In genomic region chr2:165310818-165311425, GRCm38 (mm10) we compare ENCODE assay signal across 19 mouse cellular contexts. TPM values are rescaled to one million over a fixed set of nuclear protein-coding genes. Genes with fewer than 3 reads are reported as not detected.
DNase-seq lines count a peak whose midpoint lies in the region; ATAC-seq lines count a peak whose summit lies in the region.
"Had no signal": no experiment of that assay in that cellular context is flagged by ENCODE, and none has a peak within 500 bp of the region (broad histone marks: within the 10 kb centered on the region; RNA-seq: fewer than 3 reads in every experiment).

No protein-coding gene starts in this region.

- 34% methylated on average over 13 of the region's 13 CpGs for WGBS in midbrain, embryonic 11.5 days
- 38% methylated on average over 13 of the region's 13 CpGs for WGBS in midbrain, embryonic 10.5 days
- 33% methylated on average over 13 of the region's 13 CpGs for WGBS in forebrain, embryonic 10.5 days
- WGBS in hindbrain, embryonic 13.5 days = 53% methylated on average over 13 of the region's 13 CpGs
- 30% methylated on average over 13 of the region's 13 CpGs for WGBS in midbrain, embryonic 15.5 days

- H3K4me1 ChIP-seq in midbrain, embryonic 11.5 days (ENCODE audit: control insufficient read depth, insufficient read depth, low read length) = peaks cover 31% of the 10 kb centered on the region
- peaks cover 73% of the 10 kb centered on the region for H3K4me1 ChIP-seq in midbrain, embryonic 10.5 days
- peaks cover 74% of the 10 kb centered on the region for H3K4me1 ChIP-seq in forebrain, embryonic 10.5 days
- H3K4me1 ChIP-seq in hindbrain, embryonic 13.5 days (replicated peaks) = peaks cover 58% of the 10 kb centered on the region
- H3K4me1 ChIP-seq in midbrain, embryonic 15.5 days = peaks cover 31% of the 10 kb centered on the region

- H3K4me2 ChIP-seq in midbrain, embryonic 11.5 days = no peak overlapping the region
- no peak overlapping the region for H3K4me2 ChIP-seq in hindbrain, embryonic 13.5 days
- no peak overlapping the region for H3K4me2 ChIP-seq in midbrain, embryonic 15.5 days

- peaks cover 9% of the 10 kb centered on the region for H3K36me3 ChIP-seq in midbrain, embryonic 11.5 days (ENCODE audit: control insufficient read depth, insufficient read depth, low read length)
- peaks cover 95% of the 10 kb centered on the region for H3K36me3 ChIP-seq in midbrain, embryonic 10.5 days
- H3K36me3 ChIP-seq in forebrain, embryonic 10.5 days (replicated peaks) = peaks cover 91% of the 10 kb centered on the region
- H3K36me3 ChIP-seq in hindbrain, embryonic 13.5 days = peaks cover 81% of the 10 kb centered on the region
- peaks cover 16% of the 10 kb centered on the region; the same call in 1 of the 2 replicates for H3K36me3 ChIP-seq in midbrain, embryonic 15.5 days (replicated peaks)

- no peak overlapping the region for H3K27ac ChIP-seq in midbrain, embryonic 11.5 days (ENCODE audit: low read depth, low read length)
- H3K27ac ChIP-seq in midbrain, embryonic 10.5 days (replicated peaks) = no peak overlapping the region
- H3K27ac ChIP-seq in forebrain, embryonic 10.5 days = peak overlapping the region; percentile 21; the same call in 1 of the 2 replicates
- H3K27ac ChIP-seq in hindbrain, embryonic 13.5 days = peak overlapping the region; percentile 70
- peak overlapping the region; percentile 46 for H3K27ac ChIP-seq in midbrain, embryonic 15.5 days
- H3K27ac ChIP-seq: left cerebral cortex, adult 2 months had no signal

- peaks cover 15% of the 10 kb centered on the region for H3K27me3 ChIP-seq in midbrain, embryonic 11.5 days (ENCODE audit: control insufficient read depth, insufficient read depth, low read length)
- peaks cover 66% of the 10 kb centered on the region for H3K27me3 ChIP-seq in midbrain, embryonic 10.5 days (ENCODE audit: low read depth, poor library complexity, severe bottlenecking)
- H3K27me3 ChIP-seq in forebrain, embryonic 10.5 days (ENCODE audit: poor library complexity, severe bottlenecking) = peaks cover 72% of the 10 kb centered on the region
- H3K27me3 ChIP-seq in hindbrain, embryonic 13.5 days = 0 out of 2 replicates have a peak, but pooled peaks cover 6% of the 10 kb centered on the region
- no peaks in the 10 kb centered on the region for H3K27me3 ChIP-seq in midbrain, embryonic 15.5 days (replicated peaks)

- H3K9ac ChIP-seq in midbrain, embryonic 11.5 days (ENCODE audit: low read length) = no peak overlapping the region
- H3K9ac ChIP-seq in hindbrain, embryonic 13.5 days = peak overlapping the region; percentile 49
- H3K9ac ChIP-seq in midbrain, embryonic 15.5 days = 0 out of 2 replicates have a peak overlapping the region, but pooled peaks have one; percentile 10

- H3K9me3 ChIP-seq in midbrain, embryonic 11.5 days (ENCODE audit: control insufficient read depth, low read length) = no peaks in the 10 kb centered on the region
- no peaks in the 10 kb centered on the region for H3K9me3 ChIP-seq in midbrain, embryonic 10.5 days (replicated peaks)
- H3K9me3 ChIP-seq in forebrain, embryonic 10.5 days = no peaks in the 10 kb centered on the region
- no peaks in the 10 kb centered on the region for H3K9me3 ChIP-seq in hindbrain, embryonic 13.5 days
- H3K9me3 ChIP-seq in midbrain, embryonic 15.5 days = no peaks in the 10 kb centered on the region

- 0 out of 2 replicates have a peak, but pooled peaks have one; percentile 15 for ATAC-seq in midbrain, embryonic 11.5 days (ENCODE audit: low FRiP score)
- ATAC-seq in hindbrain, embryonic 13.5 days (ENCODE audit: low FRiP score) = no peak
- peak; percentile 24; the same call in 1 of the 2 replicates for ATAC-seq in midbrain, embryonic 15.5 days (replicated peaks)
- no peak for ATAC-seq in monocyte, adult 5-6 weeks (replicated peaks; ENCODE audit: insufficient number of reproducible peaks, low FRiP score, low TSS enrichment, poor library complexity, severe bottlenecking)
- ATAC-seq: activated CD4-positive, CD25-positive, alpha-beta regulatory T cell, adult 4 months; intestine, postnatal 0 days had no signal

- no peak for DNase-seq in midbrain, embryonic 11.5 days (ENCODE audit: low spot score, missing footprints)
- DNase-seq in midbrain, embryonic 10.5 days (ENCODE audit: low spot score) = no peak
- DNase-seq in forebrain, embryonic 10.5 days (ENCODE audit: extremely low spot score, low spot score) = no peak
- no peak for DNase-seq in spleen, postnatal 4 days (ENCODE audit: low spot score in 2 of 2)
- no peak for DNase-seq in heart, postnatal 36 days
- DNase-seq: heart, adult 11 months; liver; lung, adult 2 months; thymus, postnatal 36 days had no signal

- no peak overlapping the region for H3K4me3 ChIP-seq in midbrain, embryonic 11.5 days (ENCODE audit: low read depth, low read length)
- no peak overlapping the region for H3K4me3 ChIP-seq in midbrain, embryonic 10.5 days
- H3K4me3 ChIP-seq in forebrain, embryonic 10.5 days = no peak overlapping the region
- H3K4me3 ChIP-seq in hindbrain, embryonic 13.5 days = no peak overlapping the region
- H3K4me3 ChIP-seq in midbrain, embryonic 15.5 days = no peak overlapping the region
- H3K4me3 ChIP-seq: left cerebral cortex, adult 2 months had no signal

- intact Hi-C loops in heart, postnatal 36 days (cut with DNase I) = no loop called here

RNA-seq across cellular contexts. Expression of gene Elmo2, which starts 15.4 kb away (rescaled TPM):
- 79.9 and 83.1 TPM in 2 replicates for polyA plus RNA-seq in midbrain, embryonic 11.5 days (2014; fragmentation: Nextera tagmentation; extraction: Ambion mirVana)
- polyA plus RNA-seq in midbrain, embryonic 10.5 days (2016; fragmentation: Nextera tagmentation; extraction: Ambion mirVana) = 81.7 and 90.0 TPM in 2 replicates
- 83.7 and 86.4 TPM in 2 replicates for polyA plus RNA-seq in forebrain, embryonic 10.5 days (2016; fragmentation: Nextera tagmentation; extraction: Ambion mirVana)
- 90.8 and 91.6 TPM in 2 replicates for polyA plus RNA-seq in hindbrain, embryonic 13.5 days (2015; fragmentation: Nextera tagmentation; extraction: Ambion mirVana)
- 111 and 115 TPM in 2 replicates for polyA plus RNA-seq in midbrain, embryonic 15.5 days (2015; fragmentation: Nextera tagmentation; extraction: Ambion mirVana)
- total RNA-seq in monocyte, adult 5-6 weeks (2017) = 120 to 175 TPM (median 140 TPM) in 3 replicates
- 10 to 100 TPM; 16.7 to 19.1 TPM for total RNA-seq in heart, postnatal 36 days (2021)

RNA-seq across cellular contexts. Expression of gene Slc35c2, which starts 23.3 kb away (rescaled TPM):
- 49.5 and 49.7 TPM in 2 replicates for polyA plus RNA-seq in midbrain, embryonic 11.5 days (2014; fragmentation: Nextera tagmentation; extraction: Ambion mirVana)
- polyA plus RNA-seq in midbrain, embryonic 10.5 days (2016; fragmentation: Nextera tagmentation; extraction: Ambion mirVana) = 72.8 and 73.0 TPM in 2 replicates
- 74.9 and 75.4 TPM in 2 replicates for polyA plus RNA-seq in forebrain, embryonic 10.5 days (2016; fragmentation: Nextera tagmentation; extraction: Ambion mirVana)
- polyA plus RNA-seq in hindbrain, embryonic 13.5 days (2015; fragmentation: Nextera tagmentation; extraction: Ambion mirVana) = 61.5 and 68.1 TPM in 2 replicates
- 72.8 and 74.1 TPM in 2 replicates for polyA plus RNA-seq in midbrain, embryonic 15.5 days (2015; fragmentation: Nextera tagmentation; extraction: Ambion mirVana)
- total RNA-seq in monocyte, adult 5-6 weeks (2017) = 40.2 to 52.6 TPM (median 47.2 TPM) in 3 replicates
- 10 to 100 TPM; 17.2 to 18.3 TPM for total RNA-seq in heart, postnatal 36 days (2021)

RNA-seq across cellular contexts. Expression of gene Zfp663, which starts 57.6 kb away (rescaled TPM):
- 9.0 and 10.1 TPM in 2 replicates for polyA plus RNA-seq in midbrain, embryonic 11.5 days (2014; fragmentation: Nextera tagmentation; extraction: Ambion mirVana)
- 6.0 and 7.2 TPM in 2 replicates for polyA plus RNA-seq in midbrain, embryonic 10.5 days (2016; fragmentation: Nextera tagmentation; extraction: Ambion mirVana)
- 4.7 and 4.9 TPM in 2 replicates for polyA plus RNA-seq in forebrain, embryonic 10.5 days (2016; fragmentation: Nextera tagmentation; extraction: Ambion mirVana)
- 8.1 and 9.3 TPM in 2 replicates for polyA plus RNA-seq in hindbrain, embryonic 13.5 days (2015; fragmentation: Nextera tagmentation; extraction: Ambion mirVana)
- polyA plus RNA-seq in midbrain, embryonic 15.5 days (2015; fragmentation: Nextera tagmentation; extraction: Ambion mirVana) = 8.5 and 10.9 TPM in 2 replicates
- total RNA-seq in monocyte, adult 5-6 weeks (2017) = not detected in 3 replicates
- total RNA-seq in heart, postnatal 36 days (2021) = not detected
- total RNA-seq: left cerebral cortex, adult 2 months; megakaryocyte progenitor cell, adult 5-6 weeks had no signal
- polyA plus RNA-seq: activated CD4-positive, CD25-positive, alpha-beta regulatory T cell, adult 4 months; heart, postnatal 0 days; large intestine, adult 2 months; small intestine, adult 2 months had no signal

Comparison
In these comparisons a context has a peak if more than half of its experiments do, and no peak if none do; other contexts are left out.
1. H3K27ac ChIP-seq: peak in forebrain, embryonic 10.5 days (single experiment), hindbrain, embryonic 13.5 days (single experiment) and midbrain, embryonic 15.5 days (single experiment); none in midbrain, embryonic 11.5 days (single experiment) and midbrain, embryonic 10.5 days (single experiment).
2. ATAC-seq: peak in midbrain, embryonic 11.5 days (single experiment) and midbrain, embryonic 15.5 days (single experiment); none in hindbrain, embryonic 13.5 days (single experiment) and monocyte, adult 5-6 weeks (single experiment).